Mouse (Mus musculus): ENCODE measurements around the gene Efcab9.
"Not testable (repeated sequence)": the region's sequence is repeated elsewhere in the genome, so short reads cannot be mapped to it uniquely, and the experiment has no call there.

Efcab9 gene

GRCm38 (mm10) chr11:32535646-32536045, 3.8 kb upstream of the Efcab9 start:
- DNase-seq = no peak

GRCm38 (mm10) chr11:32534453-32535075, 2.7 kb upstream of the Efcab9 start:
- no peak for DNase-seq

DNA sequence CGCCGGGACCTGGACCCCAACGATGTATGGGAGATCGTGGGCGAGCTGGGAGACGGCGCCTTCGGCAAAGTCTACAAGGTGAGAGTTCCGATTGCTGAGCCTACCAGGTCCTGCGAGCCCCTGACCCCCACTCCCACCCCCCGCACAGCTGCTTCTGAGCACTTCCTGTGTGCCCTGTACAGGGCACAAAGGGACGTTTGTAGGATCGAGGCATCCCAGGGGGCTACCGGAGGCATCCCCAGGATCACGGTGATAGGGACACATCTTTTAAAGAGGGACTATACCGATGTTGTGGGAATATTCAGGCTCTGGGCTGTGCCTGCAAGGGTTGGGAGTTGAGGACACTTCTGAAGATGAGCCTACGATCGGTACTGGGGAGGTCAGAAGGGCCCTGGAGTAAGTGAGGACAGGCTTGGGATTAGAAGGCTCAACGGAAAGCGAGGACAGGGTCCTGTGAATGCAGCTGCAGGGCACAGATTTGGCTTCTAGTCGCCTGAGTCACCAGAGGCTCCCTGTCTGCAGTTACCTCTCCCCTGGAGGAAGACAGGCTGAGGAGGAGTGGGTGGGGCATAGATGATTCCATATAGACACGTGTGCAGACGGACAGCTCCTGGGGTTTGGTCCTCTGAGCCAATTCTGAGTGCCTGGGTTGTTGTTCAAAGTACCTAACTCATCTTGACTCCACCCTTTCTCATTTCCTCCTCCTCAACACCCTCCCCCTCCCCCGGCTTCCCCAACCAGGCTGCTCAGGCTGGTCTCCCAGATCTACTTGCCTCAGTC, 1.8 kb upstream of the Efcab9 start:
- peak; percentile 53 for DNase-seq

GRCm38 (mm10) chr11:32532765-32533481, 1.0 kb upstream of the Efcab9 start, which contains the start of gene Stk10:
Gene Stk10, plus strand, starts transcription at chr11:32533305.
- DNase-seq = peak; percentile 91

DNA sequence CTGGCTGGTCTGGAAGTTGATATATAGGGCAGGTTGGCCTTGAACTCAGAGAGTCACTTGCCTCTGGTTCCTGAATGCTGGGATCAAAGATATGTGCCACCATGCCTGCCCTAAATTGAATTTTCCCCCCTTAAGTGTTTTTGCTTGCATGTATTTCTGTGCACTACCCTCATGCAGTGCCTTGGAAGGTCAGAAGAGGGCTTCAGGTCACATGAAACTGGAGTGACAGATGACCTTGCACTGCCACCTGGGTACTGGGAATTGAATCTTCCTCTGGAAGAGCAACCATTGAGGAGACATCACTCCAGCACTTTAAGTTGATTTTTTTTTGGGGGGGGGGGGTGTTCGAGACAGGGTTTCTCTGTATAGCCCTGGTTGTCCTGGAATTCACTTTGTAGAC, 1.7 kb downstream of the Efcab9 start:
- DNase-seq = no peak

- no peak for DNase-seq
Measured at GRCm38 (mm10) chr11:32527006-32527405, 4.9 kb downstream of the Efcab9 start.

DNA sequence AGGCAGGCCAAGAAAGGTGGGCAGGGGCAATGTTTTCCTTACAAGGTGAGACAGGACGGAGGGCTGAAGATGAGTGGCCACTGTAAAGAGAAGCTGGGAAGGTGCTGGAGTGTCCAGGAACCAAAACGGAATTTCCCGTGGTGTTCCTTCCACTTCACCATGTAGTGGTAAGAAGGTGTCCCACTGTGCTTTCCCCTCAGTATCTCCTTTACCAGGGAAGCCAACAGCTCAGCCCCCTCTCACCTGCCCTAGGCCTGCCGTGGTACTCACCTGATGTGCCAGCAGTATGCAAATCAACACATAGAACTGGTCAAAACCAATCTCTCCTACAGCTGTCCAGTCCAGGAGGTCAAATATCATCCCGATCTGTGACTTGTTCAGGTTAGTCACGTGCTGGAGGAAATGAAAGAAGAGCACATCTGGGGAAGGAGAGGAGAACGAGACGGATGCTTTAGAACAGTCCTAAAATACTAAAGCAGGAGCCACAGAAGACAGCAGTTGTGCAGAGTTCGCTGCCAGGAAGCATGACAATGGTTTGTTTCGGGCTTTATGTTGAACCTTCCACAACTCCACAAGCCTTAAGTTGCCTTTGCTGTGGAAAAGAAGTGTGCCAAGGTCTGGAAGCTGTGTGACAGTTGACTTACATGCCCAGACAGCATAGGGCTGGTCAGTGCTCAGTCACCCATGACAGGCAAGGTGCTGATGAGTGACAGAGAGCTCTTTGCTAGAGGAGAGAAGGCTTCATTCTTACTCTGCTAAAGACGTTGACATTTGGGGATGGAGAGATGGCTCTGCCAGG, 7.6 kb downstream of the Efcab9 start:
- DNase-seq = no peak

- DNase-seq = no peak
Measured at GRCm38 (mm10) chr11:32521246-32521645, 10.6 kb downstream of the Efcab9 start.

GRCm38 (mm10) chr11:32519354-32519753, 12.5 kb downstream of the Efcab9 start:
- DNase-seq = no peak

DNA sequence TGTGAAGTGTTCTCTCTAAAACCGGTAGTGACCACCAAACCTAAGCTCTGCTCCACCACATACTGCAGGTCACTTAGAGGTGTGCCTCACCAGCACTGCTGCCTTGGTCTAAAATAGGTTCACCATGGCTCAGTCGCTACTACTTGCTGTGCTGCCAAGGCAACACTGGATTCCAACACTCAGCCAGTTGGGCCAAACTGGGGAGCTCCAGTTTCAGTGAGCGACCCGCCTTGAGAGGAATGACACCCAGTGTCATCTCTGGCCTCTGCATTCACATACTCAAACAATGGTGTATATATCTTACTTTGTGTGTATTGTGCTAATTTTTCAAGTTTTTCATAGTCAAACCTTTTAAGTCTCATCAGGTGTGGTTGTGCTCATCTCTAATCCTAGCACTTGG, 13.1 kb downstream of the Efcab9 start:
- DNase-seq = no peak

DNA sequence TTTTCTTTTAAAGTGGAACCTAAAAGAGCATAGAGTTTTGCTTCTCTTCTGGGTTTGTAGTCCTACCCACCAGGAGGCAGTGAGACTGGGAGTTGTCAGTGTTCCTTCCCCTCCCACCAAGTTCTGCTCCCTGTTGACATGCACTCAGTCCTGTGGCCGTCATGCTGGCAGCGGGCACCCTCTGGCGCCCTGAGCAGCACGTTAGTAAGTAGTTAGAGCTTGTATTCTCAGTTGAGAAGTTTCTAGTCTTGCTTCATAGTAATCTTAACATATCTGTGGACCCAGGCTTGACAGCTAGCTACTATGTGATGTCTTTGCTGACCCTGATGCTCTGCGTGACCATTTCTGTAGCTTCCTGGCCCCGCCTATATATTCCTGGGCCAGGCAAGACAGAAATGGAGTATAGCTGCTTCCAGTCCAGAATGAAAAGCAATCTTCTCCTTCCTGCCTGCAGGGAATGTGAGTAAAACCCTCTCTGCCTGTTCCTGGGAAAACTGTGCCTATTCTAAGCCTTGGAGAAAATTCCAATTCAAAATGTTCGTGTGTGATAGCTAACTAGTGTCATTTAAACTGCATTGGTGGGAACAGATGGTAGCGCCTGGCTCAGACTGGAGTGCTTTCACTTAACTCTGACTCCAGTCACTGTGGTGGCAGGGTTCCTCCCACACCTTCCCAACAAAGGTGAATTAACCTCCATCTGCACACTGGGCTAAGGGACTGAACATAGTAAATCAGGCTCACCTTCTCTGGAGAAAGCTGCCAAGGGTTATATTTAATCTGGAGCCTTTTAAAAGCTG, 14.8 kb downstream of the Efcab9 start:
- no peak for DNase-seq

DNA sequence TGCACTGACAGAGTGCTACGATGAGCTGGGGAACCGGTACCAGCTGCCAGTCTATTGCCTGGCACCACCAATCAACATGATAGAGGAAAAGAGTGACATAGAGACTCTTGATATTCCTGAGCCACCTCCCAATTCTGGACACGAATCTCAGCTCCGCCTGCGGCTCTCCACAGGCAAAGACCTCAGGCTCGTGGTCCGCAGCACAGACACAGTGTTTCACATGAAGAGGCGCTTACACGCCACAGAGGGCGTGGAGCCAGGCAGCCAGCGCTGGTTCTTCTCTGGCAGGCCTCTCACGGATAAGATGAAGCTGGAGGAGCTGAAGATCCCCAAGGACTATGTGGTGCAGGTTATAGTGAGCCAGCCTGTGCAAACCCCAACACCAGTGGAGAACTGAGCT, 15.8 kb downstream of the Efcab9 start:
- DNase-seq = no peak

DNA sequence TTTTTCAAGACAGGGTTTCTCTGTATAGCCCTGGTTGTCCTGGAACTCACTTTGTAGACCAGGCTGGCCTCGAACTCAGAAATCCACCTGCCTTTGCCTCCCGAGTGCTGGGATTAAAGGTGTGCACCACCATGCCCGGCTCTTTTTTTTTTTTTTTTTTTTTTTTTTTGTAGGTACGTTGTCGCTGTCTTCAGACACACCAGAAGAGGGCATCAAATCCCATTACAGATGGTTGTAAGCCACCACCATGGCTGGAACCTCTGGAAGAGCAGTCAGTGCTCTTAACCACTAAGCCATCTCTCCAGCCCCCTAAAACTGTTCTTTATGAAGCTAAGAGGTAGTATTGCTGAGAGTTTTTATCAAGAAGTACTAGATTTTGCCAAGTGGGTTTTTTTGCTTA, 17.0 kb downstream of the Efcab9 start:
- DNase-seq = not testable (repeated sequence)

DNA sequence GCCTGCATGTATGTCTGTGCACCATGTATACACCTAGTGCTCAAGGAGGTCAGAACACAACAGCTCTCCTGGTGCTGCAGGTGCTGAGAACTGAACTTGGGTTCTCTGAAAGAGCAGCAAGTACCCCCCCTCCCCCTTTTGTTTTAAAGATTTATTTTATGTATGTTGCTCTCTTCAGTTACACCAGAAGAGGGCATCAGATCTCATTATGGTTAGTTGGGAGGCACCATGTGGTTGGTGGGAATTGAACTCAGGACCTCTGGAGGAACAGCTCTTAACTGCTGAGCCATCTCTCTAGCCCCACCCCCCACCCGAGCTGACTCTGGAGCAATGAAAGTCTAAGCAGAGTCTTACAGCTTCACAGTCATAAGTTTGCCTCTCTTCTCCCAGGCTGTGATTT, 21.0 kb downstream of the Efcab9 start:
- no peak for DNase-seq

- DNase-seq = no peak
Measured at GRCm38 (mm10) chr11:32505091-32505739, 26.7 kb downstream of the Efcab9 start.

- DNase-seq = no peak
Measured at GRCm38 (mm10) chr11:32503711-32504110, 28.2 kb downstream of the Efcab9 start.

DNA sequence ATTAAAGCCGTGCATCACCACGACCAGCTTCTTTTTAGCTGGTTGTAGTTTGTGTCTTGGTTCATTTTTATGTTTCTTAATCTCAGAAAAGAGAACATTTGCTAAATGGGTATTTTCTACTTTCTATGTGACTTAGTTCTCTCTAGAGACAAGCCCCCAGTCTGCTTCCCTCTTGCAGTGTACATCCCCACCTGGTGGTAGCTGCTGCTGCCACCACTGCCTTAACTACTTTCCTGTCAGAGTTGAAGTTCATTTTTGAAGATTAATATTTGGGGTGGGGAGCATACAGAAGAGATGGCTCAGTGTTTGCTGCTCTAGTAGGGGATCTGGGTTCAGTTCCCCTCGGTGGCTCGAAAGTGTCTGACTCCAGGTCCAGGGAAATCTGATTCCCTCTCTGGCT, 31.9 kb downstream of the Efcab9 start:
- no peak for DNase-seq

DNA sequence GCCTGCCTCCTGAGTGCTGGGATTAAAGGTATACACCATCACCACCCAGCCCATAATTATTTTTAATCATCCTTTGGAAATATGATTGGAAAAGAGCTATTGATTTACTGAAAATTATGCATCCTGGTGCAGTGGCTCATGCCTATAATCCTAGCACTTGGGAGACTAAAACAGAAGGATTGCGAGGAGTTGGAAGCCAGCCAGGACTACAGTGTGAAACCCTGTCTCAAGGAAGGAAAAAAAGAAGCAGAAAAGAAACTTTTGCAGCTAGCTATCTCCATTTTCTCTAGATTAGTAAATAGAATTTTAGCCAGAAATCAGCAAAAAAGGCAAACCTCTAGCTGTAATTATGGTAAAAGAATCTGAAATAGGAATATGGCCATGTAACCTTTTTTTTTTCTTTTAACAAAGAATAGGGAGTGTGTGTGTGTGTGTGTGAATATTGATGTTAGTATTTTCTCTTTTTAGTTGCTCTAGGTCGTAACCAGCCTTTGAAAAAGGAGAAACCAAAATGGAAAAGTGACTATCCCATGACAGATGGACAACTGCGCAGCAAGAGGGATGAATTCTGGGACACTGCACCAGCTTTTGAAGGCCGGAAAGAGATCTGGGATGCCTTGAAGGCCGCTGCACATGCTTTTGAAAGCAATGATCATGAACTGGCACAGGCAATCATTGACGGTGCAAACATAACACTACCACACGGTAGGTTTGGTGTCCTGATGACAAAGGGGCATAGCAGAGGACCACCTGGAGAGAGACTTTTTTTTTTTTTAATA, 32.9 kb downstream of the Efcab9 start:
- DNase-seq = no peak

DNA sequence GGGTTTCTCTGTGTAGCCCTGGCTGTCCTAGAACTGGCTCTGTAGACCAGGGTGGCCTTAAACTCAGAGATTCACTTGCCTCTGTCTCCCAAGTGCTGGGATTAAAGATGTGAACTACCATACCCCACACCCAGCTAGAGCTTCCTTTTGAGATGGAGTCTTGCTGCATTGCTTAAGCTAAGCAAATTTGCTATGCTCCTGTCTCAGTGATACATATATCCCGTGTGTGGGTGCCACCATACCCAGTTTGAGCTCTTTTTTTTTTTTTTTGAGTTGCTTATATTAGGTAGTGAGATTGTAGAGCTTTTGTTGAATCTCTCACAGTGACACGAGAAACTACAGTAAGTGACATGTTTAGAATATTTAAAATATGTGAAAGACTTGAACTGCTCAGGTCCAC, 36.6 kb downstream of the Efcab9 start:
- no peak for DNase-seq

DNA sequence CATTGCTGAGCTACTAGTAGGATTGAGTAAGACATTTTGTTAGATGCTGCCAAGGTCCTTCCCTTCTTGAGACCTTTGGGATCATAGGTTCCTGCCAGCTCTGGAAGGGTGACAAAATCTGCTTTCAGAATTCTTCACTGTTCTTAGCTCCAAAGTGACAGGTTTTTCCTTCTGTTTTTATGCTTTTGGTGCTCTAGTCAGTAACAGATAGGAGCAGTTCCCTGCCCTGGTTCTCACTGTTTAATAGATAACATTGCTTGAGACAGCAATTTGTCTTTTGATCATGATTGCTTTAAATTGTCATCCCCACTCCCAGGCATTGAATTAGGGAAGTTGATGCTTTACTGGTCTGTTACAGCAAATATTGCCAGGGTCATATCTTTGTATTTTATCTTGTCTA, 38.6 kb downstream of the Efcab9 start:
- no peak for DNase-seq

DNA sequence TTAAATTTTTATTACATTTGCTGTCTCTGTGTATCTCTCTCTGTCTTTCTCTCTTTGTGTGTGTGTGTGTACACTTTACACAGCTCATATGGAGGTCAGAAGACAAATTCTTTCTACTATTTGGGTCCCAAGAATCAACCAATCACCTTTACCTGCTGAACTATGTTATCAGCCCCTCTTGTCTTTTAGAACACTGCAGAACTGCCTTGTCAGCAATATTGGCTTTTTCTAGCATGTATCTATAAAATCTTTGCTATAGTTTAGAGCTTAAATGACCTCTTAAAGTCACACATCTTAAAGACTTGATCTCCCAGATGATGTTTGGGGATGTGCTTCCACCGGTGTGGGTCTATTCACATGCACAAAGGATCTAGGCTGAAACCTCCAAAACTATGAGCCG, 40.8 kb downstream of the Efcab9 start:
- DNase-seq = no peak

Data from retina, postnatal 1 day (tissue).